Mouse (Mus musculus) embryonic facial prominence, embryonic 15.5 days (tissue): ENCODE data around the gene Lmtk3. TPM values are rescaled to one million over a fixed set of nuclear protein-coding genes. Genes with fewer than 3 reads are reported as not detected.
A peak's percentile ranks its signal among the peaks of the same experiment; 100 is the strongest.

ENCODE experiments used
- ATAC-seq: fragments of 200-750 bp; cut with Nextera tagmentation; 2 replicates; pipeline ENCODE4 v1.8.0; 2017; ENCODE audit warnings: low read depth, moderate TSS enrichment; ENCODE audit not compliant: insufficient number of reproducible peaks, low FRiP score, low TSS enrichment
- H3K27ac ChIP-seq: fragments of 300-500 bp; sonication (generic); replicated peaks from 2 replicates; pipeline ENCODE4 v1.5.1; 2015; ENCODE audit warnings: mild to moderate bottlenecking, inconsistent platforms
- H3K27me3 ChIP-seq: fragments of 300-500 bp; sonication (generic); 2 replicates; pipeline ENCODE4 v1.6.1; 2015; ENCODE audit warnings: inconsistent platforms
- H3K36me3 ChIP-seq: fragments of 300-500 bp; sonication (generic); 2 replicates; pipeline ENCODE4 v1.6.1; 2015; ENCODE audit warnings: mild to moderate bottlenecking, inconsistent platforms
- H3K4me1 ChIP-seq: fragments of 300-500 bp; sonication (generic); 2 replicates; pipeline ENCODE4 v1.6.1; 2015; ENCODE audit warnings: inconsistent platforms
- H3K4me2 ChIP-seq: fragments of 300-500 bp; sonication (generic); replicated peaks from 2 replicates; pipeline ENCODE4 v1.6.1; 2015; ENCODE audit warnings: mild to moderate bottlenecking, inconsistent platforms
- H3K4me3 ChIP-seq: fragments of 300-500 bp; sonication (generic); replicated peaks from 2 replicates; pipeline ENCODE4 v1.5.1; 2015; ENCODE audit warnings: mild to moderate bottlenecking, inconsistent platforms
- H3K9ac ChIP-seq: fragments of 300-500 bp; sonication (generic); 2 replicates; pipeline ENCODE4 v1.6.1; 2015; ENCODE audit warnings: inconsistent platforms
- H3K9me3 ChIP-seq: fragments of 300-500 bp; sonication (generic); replicated peaks from 2 replicates; pipeline ENCODE4 v1.6.1; 2016; ENCODE audit warnings: inconsistent platforms
- WGBS: fragments of 180-500 bp; shearing (Covaris S2); methylation state at CpG from one replicate; pipeline ENCODE4 v1.1.7; 2015; 5-methylcytosine and 5-hydroxymethylcytosine counted together
- polyA plus RNA-seq: library from polyadenylated mRNA; unstranded; fragments of >200 nt; fragmentation: Nextera tagmentation; extraction: Ambion mirVana; gene quantifications from 2 replicates; pipeline ENCODE4 v1.2.1, GENCODE M21; 2015

Gene Lmtk3
- polyA plus RNA-seq, 1 experiment from 2014 or later: 1.9 TPM

DNA sequence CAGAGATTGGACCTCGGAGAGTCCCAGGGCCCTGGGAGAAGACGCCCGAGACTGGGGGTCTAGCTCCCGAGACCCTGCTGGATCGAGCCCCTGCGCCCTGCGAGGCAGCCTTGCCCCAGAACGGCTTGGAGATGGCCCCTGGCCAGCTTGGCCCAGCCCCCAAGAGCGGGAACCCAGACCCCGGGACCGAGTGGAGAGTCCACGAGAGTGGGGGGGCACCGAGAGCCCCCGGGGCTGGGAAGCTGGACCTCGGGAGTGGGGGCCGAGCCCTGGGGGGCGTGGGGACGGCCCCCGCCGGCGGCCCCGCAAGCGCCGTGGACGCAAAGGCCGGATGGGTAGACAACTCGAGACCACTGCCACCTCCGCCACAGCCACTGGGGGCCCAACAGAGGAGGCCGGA is 11.4 kb downstream of the Lmtk3 start:
- H3K9ac ChIP-seq: no peak overlapping the region

DNA sequence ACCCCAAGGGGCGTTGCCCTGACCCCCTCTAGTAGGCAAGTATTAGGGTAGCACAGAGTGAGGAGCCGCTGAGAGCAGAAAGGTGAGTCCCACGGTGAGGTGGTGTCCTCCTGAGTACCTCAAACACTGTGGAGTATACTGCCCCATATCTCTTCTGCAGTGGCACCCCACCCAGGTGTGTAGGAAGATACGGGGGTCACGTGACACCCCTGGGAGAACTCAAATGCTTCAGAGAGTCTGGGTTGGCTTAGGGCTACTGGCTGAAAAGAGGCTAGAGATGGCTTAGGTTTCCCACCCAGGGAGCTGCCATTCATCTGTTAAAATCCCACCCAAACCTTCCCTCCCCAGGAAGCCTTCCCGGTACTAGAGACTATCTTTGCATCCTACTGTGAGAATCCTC is 13.4 kb downstream of the Lmtk3 start:
- Histone ChIP-seq H3K4me3 (no peak overlapping the region), H3K9ac (no peak overlapping the region), H3K36me3 (peaks cover 19% of the 10 kb centered on the region)

More for the DNA sequence above, 11.4 kb downstream of the Lmtk3 start:
- H3K4me3 ChIP-seq: no peak overlapping the region
- H3K27ac ChIP-seq: no peak overlapping the region
- H3K36me3 ChIP-seq: peaks cover 30% of the 10 kb centered on the region
- peaks cover 21% of the 10 kb centered on the region for H3K27me3 ChIP-seq
- 96% methylated on average over 29 of the region's 29 CpGs for WGBS
- no peaks in the 10 kb centered on the region for H3K9me3 ChIP-seq
- H3K4me2 ChIP-seq: no peak overlapping the region
- ATAC-seq: no peak
- peaks cover 17% of the 10 kb centered on the region for H3K4me1 ChIP-seq

DNA sequence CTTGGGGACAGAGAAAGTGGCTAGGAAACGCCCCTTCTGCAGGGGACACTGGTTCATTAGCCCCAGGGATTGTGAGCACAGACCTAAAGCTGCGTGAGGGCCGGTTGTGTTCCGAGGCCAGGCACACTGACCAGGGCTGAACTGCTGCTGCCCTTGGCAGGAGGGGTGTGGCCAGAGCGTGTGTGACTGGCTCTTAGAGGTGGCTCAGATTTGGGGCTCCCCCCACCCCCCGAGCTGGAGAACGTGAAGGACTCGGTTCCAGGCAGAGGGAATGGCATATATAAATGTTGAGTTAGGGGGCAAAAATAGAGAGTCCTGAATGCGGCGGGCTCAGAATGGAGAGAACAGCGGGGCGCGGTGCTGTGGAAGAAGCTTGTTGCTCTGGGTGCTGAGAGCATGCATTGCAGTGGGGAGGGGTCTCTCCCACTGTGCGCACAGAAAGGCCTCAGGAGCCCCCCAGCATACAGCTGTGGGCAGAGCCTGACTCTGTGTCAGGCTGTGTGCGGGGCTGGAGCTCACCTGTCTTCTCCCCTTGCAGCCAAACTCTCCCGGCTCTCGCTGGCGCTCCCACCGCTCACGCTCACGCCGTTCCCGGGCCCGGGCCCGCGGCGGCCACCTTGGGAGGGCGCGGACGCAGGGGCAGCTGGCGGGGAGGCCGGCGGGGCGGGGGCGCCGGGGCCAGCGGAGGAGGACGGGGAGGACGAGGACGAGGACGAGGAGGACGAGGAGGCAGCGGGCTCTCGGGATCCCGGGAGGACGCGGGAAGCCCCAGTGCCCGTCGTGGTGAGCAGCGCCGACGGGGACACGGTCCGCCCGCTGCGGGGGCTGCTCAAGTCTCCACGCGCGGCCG is 14.3 kb downstream of the Lmtk3 start:
- Histone ChIP-seq H3K4me2 (peak overlapping the region; percentile 75), H3K27ac (no peak overlapping the region), H3K9ac (peak overlapping the region; percentile 41), H3K9me3 (no peaks in the 10 kb centered on the region), H3K4me3 (peak overlapping the region; percentile 47), H3K4me1 (peaks cover 30% of the 10 kb centered on the region), H3K36me3 (peaks cover 19% of the 10 kb centered on the region), H3K27me3 (peaks cover 21% of the 10 kb centered on the region)
- WGBS: 2% methylated on average over 60 of the region's 60 CpGs
- ATAC-seq: no peak

More for the DNA sequence above, 13.4 kb downstream of the Lmtk3 start:
- H3K4me2 ChIP-seq: no peak overlapping the region
- no peak overlapping the region for H3K27ac ChIP-seq
- peaks cover 30% of the 10 kb centered on the region for H3K4me1 ChIP-seq
- ATAC-seq: no peak
- H3K27me3 ChIP-seq: peaks cover 21% of the 10 kb centered on the region
- WGBS: 36% methylated on average over 6 of the region's 6 CpGs
- no peaks in the 10 kb centered on the region for H3K9me3 ChIP-seq

DNA sequence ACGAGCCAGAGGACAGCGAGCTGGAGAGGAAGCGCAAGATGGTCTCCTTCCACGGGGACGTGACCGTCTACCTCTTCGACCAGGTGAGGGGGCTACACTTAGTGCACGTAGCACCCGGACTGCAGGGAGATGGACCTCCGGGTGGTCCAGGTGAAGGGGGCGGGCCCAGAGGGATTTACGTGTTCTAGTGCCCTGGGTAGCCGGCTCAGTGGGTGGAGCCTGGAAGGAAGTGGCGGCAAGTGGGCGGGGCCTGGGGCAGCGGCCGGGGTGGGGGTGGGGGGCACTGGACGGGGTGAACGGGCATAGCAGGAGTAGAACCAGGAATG is 14.9 kb downstream of the Lmtk3 start:
- peak overlapping the region; percentile 75 for H3K4me2 ChIP-seq
- no peak overlapping the region for H3K27ac ChIP-seq
- H3K4me1 ChIP-seq: peaks cover 30% of the 10 kb centered on the region
- WGBS: 1% methylated on average over 19 of the region's 19 CpGs
- peak overlapping the region; percentile 47 for H3K4me3 ChIP-seq
- peaks cover 16% of the 10 kb centered on the region; the same call in 1 of the 2 replicates for H3K36me3 ChIP-seq
- H3K9me3 ChIP-seq: no peaks in the 10 kb centered on the region
- ATAC-seq: no peak
- peak overlapping the region; percentile 41 for H3K9ac ChIP-seq
- H3K27me3 ChIP-seq: peaks cover 21% of the 10 kb centered on the region

DNA sequence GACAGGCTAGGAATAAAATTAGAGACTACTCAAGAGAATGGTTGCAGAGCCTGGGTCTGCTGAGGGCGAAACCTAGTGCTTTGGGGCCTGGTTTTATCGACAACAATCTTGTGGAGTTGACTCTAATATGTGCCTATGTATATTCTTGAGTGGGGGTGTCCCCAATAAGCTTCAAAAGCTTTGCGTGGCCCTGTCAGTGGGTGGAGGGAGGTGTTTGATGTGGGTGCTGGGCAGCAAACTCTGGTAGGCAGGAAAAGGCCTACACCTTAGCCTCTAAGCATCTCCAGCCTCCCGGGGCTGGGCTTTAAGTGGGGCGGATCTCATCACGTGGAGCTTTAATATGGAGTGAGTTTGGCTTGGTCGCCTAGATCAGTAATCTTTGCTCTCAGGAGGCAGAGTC is 15.4 kb downstream of the Lmtk3 start:
- Histone ChIP-seq H3K27ac (no peak overlapping the region), H3K27me3 (peaks cover 21% of the 10 kb centered on the region), H3K4me1 (peaks cover 30% of the 10 kb centered on the region), H3K9ac (no peak overlapping the region), H3K9me3 (no peaks in the 10 kb centered on the region), H3K4me2 (peak overlapping the region; percentile 75), H3K36me3 (0 out of 2 replicates have a peak, but pooled peaks cover 12% of the 10 kb centered on the region), H3K4me3 (peak overlapping the region; percentile 47)
- no peak for ATAC-seq
- WGBS: 54% methylated on average over 7 of the region's 7 CpGs

DNA sequence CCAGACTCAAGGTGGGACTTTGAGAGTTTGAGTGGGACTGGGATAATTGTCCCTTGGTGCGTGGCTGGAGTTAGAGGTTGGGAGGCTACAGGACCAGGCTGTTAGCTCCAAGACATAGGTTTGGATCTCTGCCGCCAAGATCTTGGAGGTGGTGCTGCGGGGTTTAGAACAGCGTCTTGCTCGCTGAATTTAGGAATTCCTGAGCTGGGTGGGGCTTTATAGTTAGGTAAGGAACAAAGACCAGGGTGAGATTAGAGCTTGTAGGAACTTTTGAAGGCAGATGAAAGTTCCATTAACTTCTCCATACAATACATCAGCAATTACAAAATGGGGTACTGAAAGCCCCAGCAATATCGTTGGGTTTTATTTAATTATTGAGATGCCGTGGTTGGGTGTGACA is 16.5 kb downstream of the Lmtk3 start:
- Histone ChIP-seq H3K27me3 (peaks cover 21% of the 10 kb centered on the region), H3K4me3 (peak overlapping the region; percentile 33), H3K9ac (no peak overlapping the region), H3K27ac (0 out of 2 replicates have a peak overlapping the region, but pooled peaks have one; percentile 23), H3K36me3 (0 out of 2 replicates have a peak, but pooled peaks cover 7% of the 10 kb centered on the region), H3K4me1 (peaks cover 30% of the 10 kb centered on the region), H3K4me2 (peak overlapping the region; percentile 49), H3K9me3 (no peaks in the 10 kb centered on the region)
- WGBS: 35% methylated on average over 7 of the region's 7 CpGs
- no peak for ATAC-seq

DNA sequence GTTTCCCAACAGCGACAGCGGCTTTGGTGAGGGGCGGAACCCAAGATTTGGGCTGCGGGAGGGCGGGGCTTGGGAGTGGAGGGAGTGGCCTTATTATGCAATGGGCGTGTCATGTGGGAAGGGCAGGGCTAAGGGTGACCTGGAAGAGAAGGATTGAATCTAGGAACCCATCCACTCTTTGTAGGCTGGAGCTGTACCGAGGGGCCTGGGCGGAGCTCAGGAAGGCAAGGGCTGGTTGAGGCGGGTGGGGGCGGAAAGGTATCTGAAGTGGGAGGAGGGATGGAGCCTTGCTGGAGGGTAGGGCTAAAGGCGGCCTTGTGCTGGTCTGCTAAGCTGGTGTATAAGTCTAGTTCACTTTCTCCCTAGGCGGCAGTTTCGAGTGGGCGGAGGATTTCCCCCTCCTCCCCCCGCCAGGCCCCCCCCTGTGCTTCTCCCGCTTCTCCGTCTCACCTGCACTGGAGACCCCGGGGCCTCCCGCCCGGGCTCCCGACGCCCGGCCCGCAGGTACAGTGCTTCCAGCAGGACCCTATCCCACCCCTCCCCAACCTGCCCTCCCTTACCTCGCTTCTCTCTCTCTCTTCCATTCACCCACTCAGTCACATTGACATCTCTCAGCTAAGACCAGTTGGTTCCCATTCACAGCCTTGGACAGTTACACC is 17.1 kb downstream of the Lmtk3 start:
- H3K36me3 ChIP-seq: no peaks in the 10 kb centered on the region
- peaks cover 30% of the 10 kb centered on the region for H3K4me1 ChIP-seq
- peaks cover 21% of the 10 kb centered on the region for H3K27me3 ChIP-seq
- H3K4me2 ChIP-seq: peak overlapping the region; percentile 49
- no peaks in the 10 kb centered on the region for H3K9me3 ChIP-seq
- H3K27ac ChIP-seq: 0 out of 2 replicates have a peak overlapping the region, but pooled peaks have one; percentile 23
- peak; percentile 49 for ATAC-seq
- 18% methylated on average over 25 of the region's 25 CpGs for WGBS
- peak overlapping the region; percentile 33 for H3K4me3 ChIP-seq
- H3K9ac ChIP-seq: no peak overlapping the region

DNA sequence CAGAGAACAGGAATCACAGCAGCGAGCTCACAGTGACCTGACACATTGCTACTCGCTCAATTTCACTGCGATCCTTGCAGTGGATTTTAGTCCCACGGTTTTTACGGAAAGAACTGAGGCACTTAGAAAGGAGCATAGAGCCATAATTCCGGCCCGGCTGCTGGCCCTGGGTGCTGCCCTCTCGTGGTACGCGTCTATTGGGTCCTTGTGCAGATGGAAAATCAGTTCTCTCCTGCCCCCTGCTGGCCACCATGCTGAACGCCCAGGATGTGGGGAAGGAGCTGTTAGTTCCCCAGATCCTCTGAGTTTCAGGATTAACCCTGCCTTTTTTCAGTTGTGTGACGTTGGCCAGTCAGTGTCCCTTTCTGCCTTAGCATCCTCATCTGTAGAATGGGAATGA is 17.8 kb downstream of the Lmtk3 start:
- 3% methylated on average over 12 of the region's 12 CpGs for WGBS
- 0 out of 2 replicates have a peak overlapping the region, but pooled peaks have one; percentile 23 for H3K27ac ChIP-seq
- peak overlapping the region; percentile 49 for H3K4me2 ChIP-seq
- peaks cover 30% of the 10 kb centered on the region for H3K4me1 ChIP-seq
- H3K9me3 ChIP-seq: no peaks in the 10 kb centered on the region
- peak; percentile 36; the same call in 1 of the 2 replicates for ATAC-seq
- peak overlapping the region; percentile 33 for H3K4me3 ChIP-seq
- peaks cover 3% of the 10 kb centered on the region; the same call in 1 of the 2 replicates for H3K36me3 ChIP-seq
- H3K9ac ChIP-seq: no peak overlapping the region
- peaks cover 21% of the 10 kb centered on the region for H3K27me3 ChIP-seq

DNA sequence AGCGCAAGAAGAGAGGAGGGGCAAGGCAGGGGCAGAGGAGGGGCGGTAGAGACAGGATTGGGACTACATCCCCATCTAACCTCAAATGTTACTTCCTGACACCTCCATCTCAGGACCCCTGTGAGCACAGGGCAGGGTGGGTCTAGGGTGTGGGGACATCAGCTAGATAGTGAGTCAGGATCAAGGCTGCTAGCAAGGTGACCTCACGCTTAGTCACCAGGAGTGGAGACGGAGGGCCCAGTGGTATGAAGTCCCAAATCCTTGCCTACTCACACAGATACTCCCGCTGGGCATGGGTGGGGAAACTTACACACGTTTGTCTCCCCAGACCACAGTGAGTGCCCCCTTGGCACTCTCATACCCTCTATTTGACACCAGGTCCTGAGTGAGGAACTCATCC is 19.0 kb downstream of the Lmtk3 start:
- Histone ChIP-seq H3K36me3 (peaks cover 15% of the 10 kb centered on the region), H3K9me3 (no peaks in the 10 kb centered on the region), H3K4me3 (no peak overlapping the region), H3K27me3 (peaks cover 13% of the 10 kb centered on the region), H3K27ac (no peak overlapping the region), H3K4me1 (peaks cover 27% of the 10 kb centered on the region), H3K4me2 (no peak overlapping the region), H3K9ac (no peak overlapping the region)
- 86% methylated on average over 6 of the region's 6 CpGs for WGBS
- ATAC-seq: no peak

DNA sequence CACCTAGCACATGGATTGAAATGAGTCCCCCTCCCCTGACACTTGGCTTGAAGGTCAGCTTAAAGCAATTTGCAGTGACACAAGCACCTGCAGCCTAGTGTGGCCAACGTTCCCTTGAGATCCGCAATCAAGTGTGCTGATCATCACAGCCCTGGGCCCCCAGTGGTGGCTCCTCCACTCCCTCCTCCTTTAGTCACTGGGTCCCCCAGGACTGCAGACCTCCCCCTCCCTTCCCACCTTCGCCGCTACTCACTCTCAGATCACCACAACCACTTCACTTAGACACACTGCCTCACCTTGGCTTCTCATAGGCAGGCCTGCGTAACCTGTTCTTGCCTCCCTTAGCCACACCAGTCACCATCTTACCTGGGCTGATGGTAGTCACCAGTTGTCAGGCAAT is 22.4 kb downstream of the Lmtk3 start:
- Histone ChIP-seq H3K36me3 (peaks cover 49% of the 10 kb centered on the region), H3K9ac (no peak overlapping the region), H3K9me3 (no peaks in the 10 kb centered on the region), H3K27me3 (no peaks in the 10 kb centered on the region), H3K4me2 (no peak overlapping the region), H3K27ac (0 out of 2 replicates have a peak overlapping the region, but pooled peaks have one; percentile 1), H3K4me1 (peaks cover 10% of the 10 kb centered on the region), H3K4me3 (no peak overlapping the region)
- no peak for ATAC-seq
- 57% methylated on average over 5 of the region's 5 CpGs for WGBS

DNA sequence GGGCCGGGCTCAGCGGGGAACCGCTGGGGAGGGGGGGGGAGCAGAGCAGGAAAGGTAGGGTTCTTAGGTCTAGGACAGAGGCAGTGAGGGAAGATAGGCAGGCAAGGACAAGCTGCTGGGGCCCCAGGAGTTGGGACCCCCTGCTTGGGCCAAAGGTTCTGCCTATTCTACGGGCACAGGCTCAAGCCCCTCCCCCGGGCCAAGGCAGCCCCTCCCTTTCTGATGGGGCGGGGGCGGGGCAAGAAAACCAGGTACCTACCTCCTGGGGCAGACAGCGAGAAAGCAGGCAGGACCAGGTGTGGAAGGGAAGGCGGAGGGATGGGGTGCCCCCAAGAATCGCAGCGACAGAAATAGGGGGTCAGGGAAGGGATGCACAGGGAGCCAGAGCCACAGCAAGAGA is 24.9 kb downstream of the Lmtk3 start:
- Histone ChIP-seq H3K27me3 (no peaks in the 10 kb centered on the region), H3K27ac (no peak overlapping the region), H3K4me3 (no peak overlapping the region), H3K36me3 (peaks cover 68% of the 10 kb centered on the region), H3K9ac (no peak overlapping the region), H3K4me1 (peaks cover 19% of the 10 kb centered on the region), H3K9me3 (no peaks in the 10 kb centered on the region), H3K4me2 (no peak overlapping the region)
- 35% methylated on average over 11 of the region's 11 CpGs for WGBS
- ATAC-seq: no peak
